Mouse (Mus musculus): ENCODE measurements around the gene Stat2. TPM values are rescaled to one million over a fixed set of nuclear protein-coding genes. Genes with fewer than 3 reads are reported as not detected.

Gene Stat2
- total and polyA plus RNA-seq, 2 experiments from 2014 or later = 6.0 to 8.2 TPM

- no peaks in the 10 kb centered on the region for H3K9me3 ChIP-seq (replicated peaks; ENCODE audit: control insufficient read depth, low read length)
- peaks cover 17% of the 10 kb centered on the region; the same call in 1 of the 2 replicates for H3K4me1 ChIP-seq (ENCODE audit: control insufficient read depth, insufficient read depth)
- no peaks in the 10 kb centered on the region for H3K27me3 ChIP-seq (ENCODE audit: control insufficient read depth, insufficient read depth, low read length)
- no peak overlapping the region for H3K4me3 ChIP-seq (ENCODE audit: low read depth, low read length)
- H3K9ac ChIP-seq (replicated peaks; ENCODE audit: low read depth, low read length) = 0 out of 2 replicates have a peak overlapping the region, but pooled peaks have one; percentile 3
- DNase-seq (ENCODE audit: low spot score) (no peak), ATAC-seq (ENCODE audit: insufficient read depth, low read depth) (no peak)
- H3K36me3 ChIP-seq (replicated peaks; ENCODE audit: control insufficient read depth, insufficient read depth, low read length) = peaks cover 19% of the 10 kb centered on the region
- WGBS = 74% methylated on average over 13 of the region's 13 CpGs
- peak overlapping the region; percentile 79; the same call in 1 of the 2 replicates for H3K27ac ChIP-seq (ENCODE audit: low read depth)
- peak overlapping the region; percentile 33 for H3K4me2 ChIP-seq (ENCODE audit: low read depth, low read length)
- no peak for TF ChIP-seq CTCF (IDR thresholded peaks at IDR 0.05; ENCODE audit: low read depth)
- TF ChIP-seq EP300 (IDR thresholded peaks at IDR 0.05; ENCODE audit: low read depth) = no peak
Observed at GRCm38 (mm10) chr10:128296370-128297090, 26.2 kb downstream of the Stat2 start.

- Histone ChIP-seq H3K9ac (replicated peaks; ENCODE audit: low read depth, low read length) (peak overlapping the region; percentile 21; the same call in 1 of the 2 replicates), H3K36me3 (replicated peaks; ENCODE audit: control insufficient read depth, insufficient read depth, low read length) (peaks cover 12% of the 10 kb centered on the region), H3K4me1 (ENCODE audit: control insufficient read depth, insufficient read depth) (peaks cover 20% of the 10 kb centered on the region), H3K9me3 (replicated peaks; ENCODE audit: control insufficient read depth, low read length) (no peaks in the 10 kb centered on the region), H3K4me2 (ENCODE audit: low read depth, low read length) (peak overlapping the region; percentile 33), H3K27ac (ENCODE audit: low read depth) (peak overlapping the region; percentile 79), H3K4me3 (ENCODE audit: low read depth, low read length) (peak overlapping the region; percentile 14), H3K27me3 (ENCODE audit: control insufficient read depth, insufficient read depth, low read length) (no peaks in the 10 kb centered on the region)
- TF ChIP-seq CTCF (IDR thresholded peaks at IDR 0.05; ENCODE audit: low read depth) (no peak), EP300 (IDR thresholded peaks at IDR 0.05; ENCODE audit: low read depth) (no peak)
- WGBS = 35% methylated on average over 4 of the region's 4 CpGs
- DNase-seq (ENCODE audit: low spot score) (no peak), ATAC-seq (ENCODE audit: insufficient read depth, low read depth) (peak; percentile 3; the same call in 1 of the 2 replicates)
Observed at GRCm38 (mm10) chr10:128297221-128297620, 26.9 kb downstream of the Stat2 start.

- 29% methylated on average over 11 of the region's 11 CpGs for WGBS
- H3K9ac ChIP-seq (replicated peaks; ENCODE audit: low read depth, low read length) = peak overlapping the region; percentile 21
- H3K4me1 ChIP-seq (ENCODE audit: control insufficient read depth, insufficient read depth) = peaks cover 24% of the 10 kb centered on the region
- no peaks in the 10 kb centered on the region for H3K27me3 ChIP-seq (ENCODE audit: control insufficient read depth, insufficient read depth, low read length)
- DNase-seq (ENCODE audit: low spot score) (peak; percentile 85), ATAC-seq (ENCODE audit: insufficient read depth, low read depth) (peak; percentile 92)
- TF ChIP-seq CTCF (IDR thresholded peaks at IDR 0.05; ENCODE audit: low read depth) (no peak), EP300 (IDR thresholded peaks at IDR 0.05; ENCODE audit: low read depth) (no peak)
- peak overlapping the region; percentile 14 for H3K4me3 ChIP-seq (ENCODE audit: low read depth, low read length)
- H3K9me3 ChIP-seq (replicated peaks; ENCODE audit: control insufficient read depth, low read length) = no peaks in the 10 kb centered on the region
- H3K27ac ChIP-seq (ENCODE audit: low read depth) = peak overlapping the region; percentile 79
- H3K36me3 ChIP-seq (replicated peaks; ENCODE audit: control insufficient read depth, insufficient read depth, low read length) = peaks cover 8% of the 10 kb centered on the region; the same call in 1 of the 2 replicates
- peak overlapping the region; percentile 33 for H3K4me2 ChIP-seq (ENCODE audit: low read depth, low read length)
Observed at GRCm38 (mm10) chr10:128297622-128298021, 27.3 kb downstream of the Stat2 start.

- H3K27me3 ChIP-seq (ENCODE audit: control insufficient read depth, insufficient read depth, low read length) = no peaks in the 10 kb centered on the region
- H3K4me2 ChIP-seq (ENCODE audit: low read depth, low read length) = no peak overlapping the region
- WGBS = 62% methylated on average over 6 of the region's 6 CpGs
- no peak overlapping the region for H3K4me3 ChIP-seq (ENCODE audit: low read depth, low read length)
- peaks cover 2% of the 10 kb centered on the region; the same call in 1 of the 2 replicates for H3K36me3 ChIP-seq (replicated peaks; ENCODE audit: control insufficient read depth, insufficient read depth, low read length)
- DNase-seq (ENCODE audit: low spot score) (no peak), ATAC-seq (ENCODE audit: insufficient read depth, low read depth) (no peak)
- H3K27ac ChIP-seq (ENCODE audit: low read depth) = peak overlapping the region; percentile 79
- no peak for TF ChIP-seq CTCF (IDR thresholded peaks at IDR 0.05; ENCODE audit: low read depth)
- no peak for TF ChIP-seq EP300 (IDR thresholded peaks at IDR 0.05; ENCODE audit: low read depth)
- no peak overlapping the region; the same call in 1 of the 2 replicates for H3K9ac ChIP-seq (replicated peaks; ENCODE audit: low read depth, low read length)
- peaks cover 26% of the 10 kb centered on the region for H3K4me1 ChIP-seq (ENCODE audit: control insufficient read depth, insufficient read depth)
- no peaks in the 10 kb centered on the region for H3K9me3 ChIP-seq (replicated peaks; ENCODE audit: control insufficient read depth, low read length)
Observed at GRCm38 (mm10) chr10:128298243-128298642, 27.9 kb downstream of the Stat2 start.

- peak within 1 kb of the TSS; percentile 21 for H3K9ac ChIP-seq (replicated peaks; ENCODE audit: low read depth, low read length)
- TF ChIP-seq EP300 (IDR thresholded peaks at IDR 0.05; ENCODE audit: low read depth) (no peak), CTCF (IDR thresholded peaks at IDR 0.05; ENCODE audit: low read depth) (no peak)
Observed at GRCm38 (mm10) chr10:128298702-128299171, 28.4 kb downstream of the Stat2 start, which contains the start of gene Il23a. TSS of gene Il23a (minus strand) at chr10:128298752.

More at GRCm38 (mm10) chr10:128298702-128299171, 28.4 kb downstream of the Stat2 start, which contains the start of gene Il23a:
- WGBS = 68% methylated on average over 11 of the region's 11 CpGs
- Histone ChIP-seq H3K4me3 (ENCODE audit: low read depth, low read length) (peak within 1 kb of the TSS; percentile 14), H3K9me3 (replicated peaks; ENCODE audit: control insufficient read depth, low read length) (no peaks in the 10 kb centered on the region), H3K27me3 (ENCODE audit: control insufficient read depth, insufficient read depth, low read length) (no peaks in the 10 kb centered on the region), H3K4me1 (ENCODE audit: control insufficient read depth, insufficient read depth) (peaks cover 28% of the 10 kb centered on the region), H3K36me3 (replicated peaks; ENCODE audit: control insufficient read depth, insufficient read depth, low read length) (no peaks in the 10 kb centered on the region), H3K27ac (ENCODE audit: low read depth) (peak within 1 kb of the TSS; percentile 79), H3K4me2 (ENCODE audit: low read depth, low read length) (peak within 1 kb of the TSS; percentile 33)
- no peak for ATAC-seq (ENCODE audit: insufficient read depth, low read depth)
- DNase-seq (ENCODE audit: low spot score) = no peak

All from heart, postnatal 0 days (tissue).